Mouse (Mus musculus): ENCODE measurements around the gene Kcnc3. TPM values are rescaled to one million over a fixed set of nuclear protein-coding genes. Genes with fewer than 3 reads are reported as not detected.

The Kcnc3 gene
- total RNA-seq, 1 experiment from 2014 or later, result 6.0 TPM

GRCm38 (mm10) chr7:44570989-44571388 lies 19.5 kb upstream of the Kcnc3 start:
- no peak for DNase-seq

GRCm38 (mm10) chr7:44571811-44572210 lies 18.7 kb upstream of the Kcnc3 start:
- DNase-seq, result no peak

- no peak for DNase-seq
Measured at GRCm38 (mm10) chr7:44572213-44572701, 18.2 kb upstream of the Kcnc3 start, which contains the start of gene Napsa. Napsa (plus strand) TSS chr7:44572380.

GRCm38 (mm10) chr7:44572956-44573484 lies 17.4 kb upstream of the Kcnc3 start:
- no peak for DNase-seq

- no peak for DNase-seq
Measured at GRCm38 (mm10) chr7:44576333-44576844, 14.1 kb upstream of the Kcnc3 start.

- no peak for DNase-seq
Measured at GRCm38 (mm10) chr7:44581637-44582036, 8.8 kb upstream of the Kcnc3 start.

- no peak for DNase-seq
Measured at GRCm38 (mm10) chr7:44582709-44583108, 7.8 kb upstream of the Kcnc3 start.

GRCm38 (mm10) chr7:44583146-44583545 lies 7.3 kb upstream of the Kcnc3 start:
- DNase-seq, result no peak

GRCm38 (mm10) chr7:44584265-44584804 lies 6.1 kb upstream of the Kcnc3 start:
- DNase-seq, result no peak

GRCm38 (mm10) chr7:44584921-44585320 lies 5.5 kb upstream of the Kcnc3 start:
- no peak for DNase-seq

- DNase-seq, result no peak
Measured at GRCm38 (mm10) chr7:44585606-44586005, 4.9 kb upstream of the Kcnc3 start.

- no peak for DNase-seq
Measured at GRCm38 (mm10) chr7:44586518-44586917, 3.9 kb upstream of the Kcnc3 start.

GRCm38 (mm10) chr7:44586930-44587329 lies 3.5 kb upstream of the Kcnc3 start:
- DNase-seq, result peak; percentile 48

- DNase-seq, result no peak
Measured at GRCm38 (mm10) chr7:44587676-44588075, 2.8 kb upstream of the Kcnc3 start.

- no peak for DNase-seq
Measured at GRCm38 (mm10) chr7:44588338-44588737, 2.1 kb upstream of the Kcnc3 start.

- peak; percentile 67 for DNase-seq
Measured at GRCm38 (mm10) chr7:44589149-44589548, 1.3 kb upstream of the Kcnc3 start.

- no peak for DNase-seq
Measured at GRCm38 (mm10) chr7:44589946-44590345, 518 bp upstream of the Kcnc3 start.

GRCm38 (mm10) chr7:44591348-44592116 lies 1.1 kb downstream of the Kcnc3 start:
- DNase-seq, result no peak

GRCm38 (mm10) chr7:44593051-44593450 lies 2.6 kb downstream of the Kcnc3 start:
- DNase-seq, result no peak

GRCm38 (mm10) chr7:44593775-44594174 lies 3.3 kb downstream of the Kcnc3 start:
- peak; percentile 88 for DNase-seq

GRCm38 (mm10) chr7:44594291-44594690 lies 3.8 kb downstream of the Kcnc3 start:
- DNase-seq, result no peak

- no peak for DNase-seq
Measured at GRCm38 (mm10) chr7:44595131-44595561, 4.7 kb downstream of the Kcnc3 start.

- no peak for DNase-seq
Measured at GRCm38 (mm10) chr7:44596051-44596450, 5.6 kb downstream of the Kcnc3 start.

Data from adrenal gland, postnatal 25 days (tissue).